Mouse (Mus musculus) embryonic facial prominence, embryonic 14.5 days (tissue): ENCODE measurements at regions not wholly inside any gene's neighbourhood (a gene's known extent, or its start where the extent isn't known, plus 50 kb on each side); places are given as distances from the start of the nearest gene placed in this dataset.

Experiments used
- ATAC-seq: fragments of 200-750 bp; cut with Nextera tagmentation; 2 replicates; pipeline ENCODE4 v1.8.0; 2017; ENCODE audit warnings: low read depth, moderate number of reproducible peaks, moderate TSS enrichment
- DNase-seq: peaks from one replicate; pipeline ENCODE4 v3.0.0-alpha.2; 2015; ENCODE audit warnings: low spot score
- H3K27ac ChIP-seq: fragments of 300-500 bp; sonication (generic); replicated peaks from 2 replicates; pipeline ENCODE4 v1.5.1; 2014; ENCODE audit warnings: low read depth, mild to moderate bottlenecking, low read length, moderate library complexity
- H3K27me3 ChIP-seq: fragments of 300-500 bp; sonication (generic); replicated peaks from 2 replicates; pipeline ENCODE4 v1.6.1; 2014; ENCODE audit warnings: low read length; ENCODE audit not compliant: control insufficient read depth, insufficient read depth
- H3K36me3 ChIP-seq: fragments of 300-500 bp; sonication (generic); 2 replicates; pipeline ENCODE4 v1.6.1; 2014; ENCODE audit warnings: low read length, mixed read lengths; ENCODE audit not compliant: control insufficient read depth, insufficient read depth
- H3K4me1 ChIP-seq: fragments of 300-500 bp; sonication (generic); 2 replicates; pipeline ENCODE4 v1.6.1; 2014; ENCODE audit warnings: antibody characterized with exemption, low read length; ENCODE audit not compliant: control insufficient read depth, insufficient read depth
- H3K4me2 ChIP-seq: fragments of 300-500 bp; sonication (generic); 2 replicates; pipeline ENCODE4 v1.6.1; 2014; ENCODE audit warnings: low read depth, mild to moderate bottlenecking, low read length, moderate library complexity, mixed read lengths
- H3K4me3 ChIP-seq: fragments of 300-500 bp; sonication (generic); 2 replicates; pipeline ENCODE4 v1.5.1; 2014; ENCODE audit warnings: low read depth, mild to moderate bottlenecking, low read length
- H3K9ac ChIP-seq: fragments of 300-500 bp; sonication (generic); 2 replicates; pipeline ENCODE4 v1.6.1; 2014; ENCODE audit warnings: low read depth, mild to moderate bottlenecking, low read length, moderate library complexity, mixed read lengths
- H3K9me3 ChIP-seq: fragments of 300-500 bp; sonication (generic); 2 replicates; pipeline ENCODE4 v1.6.1; 2016; ENCODE audit warnings: low read length; ENCODE audit not compliant: control insufficient read depth
- WGBS: fragments of 180-500 bp; shearing (Covaris S2); extraction: QIAGEN DNeasy Blood & Tissue Kit; methylation state at CpG from one replicate; pipeline ENCODE4 v1.1.7; 2014; 5-methylcytosine and 5-hydroxymethylcytosine counted together

GRCm38 (mm10) chr6:84430925-84431621, 162.6 kb downstream of the Cyp26b1 start:
- Histone ChIP-seq H3K27ac (peak overlapping the region; percentile 73), H3K36me3 (no peaks in the 10 kb centered on the region), H3K9ac (peak overlapping the region; percentile 32; the same call in 1 of the 2 replicates), H3K4me2 (peak overlapping the region; percentile 34), H3K4me1 (peaks cover 25% of the 10 kb centered on the region), H3K27me3 (no peaks in the 10 kb centered on the region), H3K4me3 (no peak overlapping the region), H3K9me3 (no peaks in the 10 kb centered on the region)
- 24% methylated on average over 11 of the region's 12 CpGs for WGBS
- ATAC-seq (peak; percentile 83; the same call in 1 of the 2 replicates), DNase-seq (peak; percentile 87)

- H3K4me2 ChIP-seq: no peak overlapping the region
- no peak for ATAC-seq
- WGBS: 67% methylated on average over 4 of the region's 4 CpGs
- H3K4me3 ChIP-seq: no peak overlapping the region
- peaks cover 25% of the 10 kb centered on the region for H3K4me1 ChIP-seq
- no peak overlapping the region for H3K27ac ChIP-seq
- H3K9me3 ChIP-seq: no peaks in the 10 kb centered on the region
- no peak for DNase-seq
- no peaks in the 10 kb centered on the region for H3K27me3 ChIP-seq
- H3K9ac ChIP-seq: no peak overlapping the region
- no peaks in the 10 kb centered on the region for H3K36me3 ChIP-seq
Measured at GRCm38 (mm10) chr6:84430146-84430545, 163.6 kb downstream of the Cyp26b1 start.

GRCm38 (mm10) chr6:84429247-84429646, 164.5 kb downstream of the Cyp26b1 start:
- Histone ChIP-seq H3K4me1 (peaks cover 25% of the 10 kb centered on the region), H3K36me3 (no peaks in the 10 kb centered on the region), H3K4me3 (no peak overlapping the region), H3K9me3 (no peaks in the 10 kb centered on the region), H3K27ac (no peak overlapping the region), H3K4me2 (no peak overlapping the region), H3K27me3 (no peaks in the 10 kb centered on the region), H3K9ac (no peak overlapping the region)
- no peak for ATAC-seq
- DNase-seq: no peak
- 80% methylated on average over 8 of the region's 8 CpGs for WGBS

GRCm38 (mm10) chr6:84426691-84427090, 167.0 kb downstream of the Cyp26b1 start:
- Histone ChIP-seq H3K9ac (no peak overlapping the region), H3K4me1 (peaks cover 20% of the 10 kb centered on the region), H3K9me3 (no peaks in the 10 kb centered on the region), H3K36me3 (no peaks in the 10 kb centered on the region), H3K4me2 (no peak overlapping the region), H3K27me3 (no peaks in the 10 kb centered on the region), H3K27ac (no peak overlapping the region), H3K4me3 (no peak overlapping the region)
- 62% methylated on average over 8 of the region's 8 CpGs for WGBS
- DNase-seq: no peak
- no peak for ATAC-seq

- peak; percentile 57; the same call in 1 of the 2 replicates for ATAC-seq
- Histone ChIP-seq H3K9ac (no peak overlapping the region), H3K4me2 (no peak overlapping the region), H3K27ac (no peak overlapping the region), H3K4me1 (peaks cover 13% of the 10 kb centered on the region; the same call in 1 of the 2 replicates), H3K9me3 (no peaks in the 10 kb centered on the region), H3K27me3 (no peaks in the 10 kb centered on the region), H3K4me3 (no peak overlapping the region), H3K36me3 (no peaks in the 10 kb centered on the region)
- 45% methylated on average over 4 of the region's 4 CpGs for WGBS
- DNase-seq: peak; percentile 68
Measured at GRCm38 (mm10) chr6:84425823-84426222, 167.9 kb downstream of the Cyp26b1 start.

- Histone ChIP-seq H3K4me2 (no peak overlapping the region), H3K4me1 (no peaks in the 10 kb centered on the region), H3K9ac (no peak overlapping the region), H3K4me3 (no peak overlapping the region), H3K27ac (no peak overlapping the region), H3K9me3 (no peaks in the 10 kb centered on the region), H3K27me3 (no peaks in the 10 kb centered on the region), H3K36me3 (no peaks in the 10 kb centered on the region)
- ATAC-seq (no peak), DNase-seq (no peak)
- WGBS: 45% methylated on average over 3 of the region's 3 CpGs
Measured at GRCm38 (mm10) chr6:84422946-84423345, 170.8 kb downstream of the Cyp26b1 start.

GRCm38 (mm10) chr6:84419691-84420090, 174.0 kb downstream of the Cyp26b1 start:
- DNase-seq: no peak
- no peak overlapping the region for H3K9ac ChIP-seq
- no peak overlapping the region for H3K4me2 ChIP-seq
- no peak for ATAC-seq
- WGBS: 77% methylated on average over 2 of the region's 2 CpGs
- H3K4me3 ChIP-seq: no peak overlapping the region
- H3K27ac ChIP-seq: no peak overlapping the region
- H3K27me3 ChIP-seq: no peaks in the 10 kb centered on the region
- H3K9me3 ChIP-seq: no peaks in the 10 kb centered on the region
- no peaks in the 10 kb centered on the region for H3K36me3 ChIP-seq
- peaks cover 4% of the 10 kb centered on the region; the same call in 1 of the 2 replicates for H3K4me1 ChIP-seq

GRCm38 (mm10) chr6:84419281-84419680, 174.4 kb downstream of the Cyp26b1 start:
- ATAC-seq (no peak), DNase-seq (no peak)
- Histone ChIP-seq H3K27ac (no peak overlapping the region), H3K4me3 (no peak overlapping the region), H3K27me3 (no peaks in the 10 kb centered on the region), H3K4me1 (peaks cover 6% of the 10 kb centered on the region; the same call in 1 of the 2 replicates), H3K4me2 (no peak overlapping the region), H3K9me3 (no peaks in the 10 kb centered on the region), H3K36me3 (no peaks in the 10 kb centered on the region), H3K9ac (no peak overlapping the region)
- 66% methylated on average over 2 of the region's 2 CpGs for WGBS
